Mouse (Mus musculus) cerebellum, adult 18-20 months (tissue): ENCODE data around the gene Snx32.

Experiments
- DNase-seq, 2 experiments: peaks; one replicate each; pipeline ENCODE4 v3.0.0; 2021

Snx32 gene

DNA sequence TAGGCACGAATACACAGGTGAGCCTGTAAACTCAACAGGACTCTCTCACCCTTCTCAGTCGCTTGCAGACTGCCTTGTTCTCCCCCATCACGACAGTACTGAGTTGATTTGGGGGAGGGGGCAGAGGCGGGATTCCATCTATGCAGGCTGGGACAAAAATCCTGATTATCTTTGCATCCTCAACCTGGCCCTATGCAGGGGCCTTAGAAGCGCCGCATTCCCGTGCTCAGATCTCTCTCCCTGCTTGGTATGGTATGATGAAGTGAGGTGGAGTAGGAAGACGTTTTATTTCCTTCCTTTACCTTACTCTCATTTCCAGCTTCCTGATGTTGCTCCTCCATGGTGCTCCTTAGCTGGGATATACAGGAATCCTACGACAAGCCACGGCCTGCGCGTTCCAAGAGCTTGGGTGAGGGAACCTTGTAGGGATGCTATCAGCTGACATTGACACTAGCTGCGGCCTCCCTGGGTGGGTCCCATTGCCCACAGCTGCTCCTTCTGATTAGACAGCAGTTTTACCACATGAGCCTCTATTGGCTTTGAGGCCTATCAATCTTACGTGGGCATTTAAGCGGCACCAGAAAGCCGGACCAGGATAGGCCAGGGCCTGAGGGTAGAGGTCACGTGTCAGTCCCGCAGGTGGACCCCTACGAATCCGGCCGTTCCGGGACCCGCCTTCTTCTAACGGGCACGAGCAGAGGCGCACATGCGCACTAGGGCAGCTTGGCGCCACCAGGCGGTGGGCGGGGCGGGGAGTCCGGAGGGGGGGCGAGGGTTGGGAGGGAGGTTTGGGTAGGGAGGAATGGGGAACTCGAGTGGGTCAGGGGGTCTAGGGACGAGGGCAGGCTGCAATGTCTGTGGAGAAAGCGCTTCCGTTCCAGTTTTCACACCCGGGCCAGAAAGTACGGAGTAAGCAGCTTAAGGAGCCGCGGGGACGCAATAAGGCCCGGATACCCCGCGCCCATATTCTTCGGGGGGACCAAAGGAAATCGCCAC lies at the start of gene Snx32:
Snx32 (minus strand) TSS at position 508 of the 996 bp plus-strand sequence.
- peak; percentile 97 to 99 for DNase-seq

DNA sequence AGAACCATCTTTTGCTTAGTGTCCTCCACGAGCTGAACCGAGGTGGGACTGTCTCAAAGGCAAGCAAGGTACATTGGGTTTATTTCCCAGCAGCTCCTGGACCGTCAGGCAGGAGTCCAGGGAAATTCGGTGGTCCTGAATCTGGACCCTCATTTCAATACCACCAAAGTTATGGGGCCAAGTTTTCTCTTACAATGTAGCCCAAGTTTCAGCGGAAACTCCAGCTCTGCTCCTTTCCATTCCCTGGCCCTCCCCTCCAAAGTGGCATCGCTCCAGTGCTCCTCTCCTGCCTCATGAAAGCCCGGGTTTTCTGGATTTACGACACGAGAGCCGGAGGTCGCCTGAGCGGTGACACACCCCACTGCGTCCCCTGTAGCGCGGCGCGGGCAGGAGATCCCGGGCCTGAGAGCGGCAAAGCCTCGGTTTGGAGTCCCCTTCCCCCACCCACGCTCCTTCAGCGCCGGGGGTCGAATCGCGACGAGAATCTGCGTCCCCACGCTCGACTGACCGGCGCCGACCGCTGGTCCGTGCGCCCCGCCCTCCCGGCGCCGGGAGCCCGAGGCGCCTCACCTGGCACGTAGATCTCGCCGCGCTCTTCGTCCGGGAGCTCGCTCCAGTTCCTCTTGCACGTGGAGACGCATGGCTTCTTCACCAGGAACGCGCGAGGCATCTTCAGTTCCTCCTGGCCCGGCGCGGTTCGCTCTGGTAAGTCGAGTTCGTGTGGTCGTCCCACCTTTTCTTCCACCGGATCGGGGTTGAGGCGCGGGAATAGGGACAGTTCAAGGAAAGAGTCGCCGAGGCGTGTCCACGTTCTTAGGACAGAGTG lies 49.5 kb upstream of the Snx32 start:
- peak in 1 of 2 experiments; percentile 17 for DNase-seq

GRCm38 (mm10) chr19:5559229-5559628 lies 48.9 kb upstream of the Snx32 start:
- no peak for DNase-seq

GRCm38 (mm10) chr19:5558770-5559169 lies 48.4 kb upstream of the Snx32 start:
- no peak for DNase-seq

GRCm38 (mm10) chr19:5558169-5558568 lies 47.8 kb upstream of the Snx32 start:
- no peak for DNase-seq

DNA sequence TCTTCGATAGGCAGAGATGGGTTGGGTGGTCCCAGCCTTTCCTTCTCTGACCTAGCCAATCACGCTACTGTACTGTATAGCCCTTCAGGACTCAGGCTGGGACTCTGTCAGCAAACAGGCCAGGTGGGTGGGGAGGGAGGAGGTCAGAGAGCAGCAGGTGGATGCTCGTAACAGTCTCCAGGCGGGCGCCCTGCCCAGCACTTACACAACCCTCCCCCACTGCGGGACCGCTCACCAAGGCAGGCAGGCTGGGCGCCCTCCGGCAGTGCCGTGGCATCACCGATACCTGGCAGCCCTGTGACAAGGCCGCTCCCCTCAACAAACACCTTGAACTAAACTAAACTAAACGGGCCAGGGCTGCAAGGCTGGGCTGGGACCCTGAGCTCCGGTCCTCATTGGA lies 43.9 kb upstream of the Snx32 start:
- no peak for DNase-seq

DNA sequence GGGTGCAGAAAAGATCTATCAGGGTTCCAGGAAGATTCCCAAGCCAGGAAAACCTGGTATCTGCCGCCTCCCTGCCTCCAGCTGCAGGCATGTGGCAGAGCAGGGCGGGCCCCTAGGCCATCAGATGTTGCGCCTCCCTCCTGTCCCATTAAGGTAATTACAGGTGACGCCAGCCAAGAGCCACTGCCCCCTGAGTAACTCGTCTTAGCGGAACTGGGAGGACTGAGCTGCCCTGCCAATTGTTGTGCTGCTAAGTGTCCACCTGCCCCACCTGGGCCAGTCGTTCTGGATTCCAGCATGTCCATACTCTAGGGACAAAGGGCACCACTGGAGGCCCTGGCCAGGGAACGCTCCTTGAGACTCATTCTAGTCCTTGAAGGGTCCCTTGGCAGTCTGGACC lies 43.5 kb upstream of the Snx32 start:
- no peak for DNase-seq

- DNase-seq: no peak
Observed at GRCm38 (mm10) chr19:5547471-5548056, 37.2 kb upstream of the Snx32 start.

- DNase-seq: no peak
Observed at GRCm38 (mm10) chr19:5544031-5544430, 33.7 kb upstream of the Snx32 start.

DNA sequence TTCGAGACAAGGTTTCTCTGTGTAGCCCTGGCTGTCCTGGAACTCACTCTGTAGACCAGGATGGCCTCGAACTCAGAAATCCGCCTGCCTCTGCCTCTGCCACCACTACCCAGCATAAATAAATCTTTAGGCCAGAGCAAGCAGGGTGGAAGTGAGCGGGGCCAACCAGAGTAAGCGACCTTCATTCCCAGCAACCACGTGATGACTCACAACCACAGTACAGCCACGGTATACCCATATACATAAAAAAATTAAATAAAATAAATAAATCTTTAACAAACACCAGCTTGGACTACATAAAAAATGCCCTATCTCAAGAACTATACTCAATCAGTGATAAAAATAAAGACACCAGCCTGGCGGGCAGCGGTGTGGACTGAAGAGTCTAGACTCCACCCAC lies 33.0 kb upstream of the Snx32 start:
- no peak for DNase-seq

- DNase-seq: no peak
Observed at GRCm38 (mm10) chr19:5538786-5539185, 28.4 kb upstream of the Snx32 start.

- no peak for DNase-seq
Observed at GRCm38 (mm10) chr19:5532520-5532919, 22.2 kb upstream of the Snx32 start.

- no peak for DNase-seq
Observed at GRCm38 (mm10) chr19:5530138-5530524, 19.8 kb upstream of the Snx32 start.

GRCm38 (mm10) chr19:5529325-5530137 lies 19.2 kb upstream of the Snx32 start:
- peak; percentile 96 to 98 for DNase-seq

- DNase-seq: no peak
Observed at GRCm38 (mm10) chr19:5525204-5525603, 14.9 kb upstream of the Snx32 start.

- DNase-seq: no peak
Observed at GRCm38 (mm10) chr19:5518721-5519120, 8.4 kb upstream of the Snx32 start.

DNA sequence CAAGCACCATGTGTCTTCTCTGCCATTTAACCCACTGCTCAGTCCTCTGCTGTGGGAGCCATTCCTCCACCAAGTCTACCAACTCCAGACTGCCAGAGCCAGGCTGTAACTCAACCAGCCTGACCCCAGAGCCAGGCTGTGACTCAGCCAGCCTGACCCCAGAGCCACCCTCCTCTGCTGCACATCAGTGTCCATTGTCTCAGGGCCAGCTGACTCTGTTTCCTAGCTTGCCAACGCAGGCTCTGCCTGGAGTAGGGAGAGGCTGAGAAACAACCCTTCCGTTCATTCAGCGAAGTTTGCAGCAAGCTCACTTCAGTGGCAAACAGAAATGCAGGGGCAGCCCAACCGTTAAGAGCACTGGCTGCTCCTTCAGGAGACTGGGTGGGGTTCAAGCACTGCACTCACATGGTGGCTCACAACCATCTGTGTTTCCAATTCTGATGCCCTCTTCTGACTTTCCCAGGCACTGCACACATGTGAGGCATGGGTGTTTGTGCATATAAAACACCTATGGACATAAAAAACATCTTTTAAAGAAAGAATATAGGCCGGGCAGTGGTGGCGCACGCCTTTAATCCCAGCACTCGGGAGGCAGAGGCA lies 6.7 kb upstream of the Snx32 start:
- no peak for DNase-seq

GRCm38 (mm10) chr19:5515840-5516777 lies 5.8 kb upstream of the Snx32 start:
- no peak for DNase-seq

DNA sequence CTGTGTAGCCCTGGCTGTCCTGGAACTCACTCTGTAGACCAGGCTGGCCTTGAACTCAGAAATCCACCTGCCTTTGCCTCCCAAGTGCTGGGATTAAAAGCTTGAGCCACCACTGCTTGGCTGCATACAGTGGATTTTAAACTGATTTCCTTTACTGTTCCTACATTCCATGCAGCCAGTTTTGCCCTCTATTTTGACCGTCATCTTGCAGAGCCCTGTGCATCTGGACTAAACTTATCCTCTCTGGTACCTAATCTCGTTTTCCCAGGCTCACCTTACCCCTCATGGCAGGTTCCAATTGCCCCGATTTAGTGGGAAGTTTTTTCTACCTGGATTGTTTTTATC lies 2.6 kb upstream of the Snx32 start:
- no peak for DNase-seq

GRCm38 (mm10) chr19:5512091-5513004 lies 2.0 kb upstream of the Snx32 start:
- DNase-seq: no peak
